Mouse (Mus musculus): ENCODE results near the gene 1810009J06Rik. TPM values are rescaled to one million over a fixed set of nuclear protein-coding genes. Genes with fewer than 3 reads are reported as not detected.

The 1810009J06Rik gene
- not detected in 4 replicates for total RNA-seq (2023)

DNA sequence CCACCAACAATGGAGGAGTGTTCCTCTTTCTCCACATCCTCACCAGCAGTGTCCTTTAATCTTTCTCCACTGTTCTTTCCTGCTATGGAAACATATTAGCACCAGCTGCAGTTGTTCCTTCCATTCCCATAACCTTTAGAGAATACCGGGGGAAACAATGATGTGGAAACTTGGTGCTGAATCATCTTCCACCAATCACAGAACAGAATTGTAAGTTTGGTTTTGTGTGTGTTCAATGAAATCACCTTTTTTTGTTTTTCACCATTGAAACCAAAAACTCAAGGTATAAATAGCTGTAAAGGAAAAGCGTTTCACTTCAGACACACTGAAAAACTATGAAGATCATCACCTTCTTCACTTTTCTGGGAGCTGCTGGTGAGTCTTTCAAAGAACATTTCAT lies at the start of gene 1810009J06Rik:
Gene 1810009J06Rik (plus strand): TSS at position 301 of the 400 bp plus-strand sequence.

DNA sequence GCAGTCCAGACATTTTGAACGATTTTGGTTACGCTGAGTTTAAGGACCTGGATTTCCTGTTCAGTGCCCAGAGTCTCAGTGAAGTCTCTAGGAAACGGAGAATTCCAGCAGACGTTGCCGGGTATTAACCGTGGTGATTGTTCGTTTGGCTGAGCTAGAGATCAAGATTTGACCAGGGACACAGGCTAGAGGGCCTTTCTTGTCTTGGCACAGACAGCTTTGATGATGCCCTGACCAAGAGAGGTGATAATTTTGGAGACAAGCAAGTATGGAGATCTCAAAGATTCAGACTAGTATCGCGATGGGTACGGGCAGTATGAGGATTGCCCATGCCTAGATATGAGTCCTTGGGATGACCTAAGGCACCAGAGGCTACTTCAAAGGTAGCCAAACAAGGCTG lies 24.1 kb upstream of the 1810009J06Rik start, which contains the start of gene 1700074P13Rik:
Gene 1700074P13Rik (minus strand): TSS at position 101 of the 400 bp plus-strand sequence.

DNA sequence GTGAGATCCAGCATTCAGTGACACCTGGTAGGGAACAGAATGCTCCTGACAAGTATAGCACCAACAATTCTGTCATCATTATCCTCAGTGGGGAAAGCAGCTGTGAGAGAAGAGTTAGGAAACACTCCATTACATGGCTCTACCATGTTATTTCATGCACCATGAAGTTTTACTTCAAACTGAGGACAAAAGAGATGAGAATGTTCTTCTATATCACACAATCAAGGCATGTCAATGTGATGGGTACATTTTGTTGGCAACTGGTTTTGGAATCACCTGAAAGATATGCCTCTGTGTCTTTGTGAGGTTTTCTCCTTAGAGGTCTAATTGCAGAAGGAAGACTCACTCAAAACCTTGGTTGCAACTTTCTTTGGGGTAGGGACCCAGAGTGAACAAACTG lies 12.8 kb upstream of the 1810009J06Rik start, which contains the start of gene Gm4744:
Gene Gm4744 (minus strand): TSS at position 101 of the 400 bp plus-strand sequence.

DNA sequence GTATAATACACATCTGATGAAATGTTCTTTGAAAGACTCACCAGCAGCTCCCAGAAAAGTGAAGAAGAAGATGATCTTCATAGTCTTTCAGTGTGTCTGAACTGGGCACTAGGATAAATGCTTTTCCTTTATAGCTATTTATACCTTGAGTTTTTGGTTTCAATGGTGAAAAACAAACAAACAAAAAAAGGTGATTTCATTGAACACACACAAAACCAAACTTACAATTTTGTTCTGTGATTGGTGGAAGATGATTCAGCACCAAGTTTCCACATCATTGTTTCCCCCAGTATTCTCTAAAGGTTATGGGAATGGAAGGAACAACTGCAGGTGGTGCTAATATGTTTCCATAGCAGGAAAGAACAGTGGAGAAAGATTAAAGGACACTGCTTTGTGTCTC lies 34.8 kb downstream of the 1810009J06Rik start, which contains the start of gene Gm2663:
Gene Gm2663 (minus strand): TSS at position 101 of the 400 bp plus-strand sequence.

Other genes with a start within 250 kb of the 1810009J06Rik start
- gene Moxd2, start 77.3 kb upstream of the 1810009J06Rik start, total RNA-seq (2023) = not detected in 4 replicates
- not detected in 4 replicates for gene Prss58, start 64.4 kb upstream of the 1810009J06Rik start, total RNA-seq (2023)
- gene 1700074P13Rik, start 24.2 kb upstream of the 1810009J06Rik start, total RNA-seq (2023) = not detected in 4 replicates
- not detected in 4 replicates for gene Gm4744, start 12.9 kb upstream of the 1810009J06Rik start, total RNA-seq (2023)
- gene Gm2663, start 34.7 kb downstream of the 1810009J06Rik start, total RNA-seq (2023) = not detected in 4 replicates
- 0.26 TPM in 1 of 4 replicates, not detected in the others for gene 2210010C04Rik, start 70.8 kb downstream of the 1810009J06Rik start, total RNA-seq (2023)